8 mouse cellular contexts compared by ENCODE assay signal in genomic region chr11:101963473-101964291, GRCm38 (mm10). TPM values are rescaled to one million over a fixed set of nuclear protein-coding genes. Genes with fewer than 3 reads are reported as not detected.
A peak's percentile ranks its signal among the peaks of the same experiment; 100 is the strongest.
DNase-seq lines count a peak whose midpoint lies in the region; ATAC-seq lines count a peak whose summit lies in the region.

No protein-coding gene starts in this region.

- peak overlapping the region; percentile 59 for H3K4me3 ChIP-seq in kidney, embryonic 16.5 days (ENCODE audit: low read length)
- peak overlapping the region; percentile 66 for H3K4me3 ChIP-seq in forebrain, embryonic 15.5 days
- H3K4me3 ChIP-seq in limb, embryonic 10.5 days: peak overlapping the region; percentile 61

- peak; percentile 22; the same call in 1 of the 2 replicates for ATAC-seq in kidney, embryonic 16.5 days (ENCODE audit: low FRiP score, low TSS enrichment)
- peak; percentile 64; the same call in 1 of the 2 replicates for ATAC-seq in forebrain, embryonic 15.5 days (replicated peaks)

- under 1% methylated on average over 78 of the region's 78 CpGs for WGBS in kidney, embryonic 16.5 days
- WGBS in forebrain, embryonic 15.5 days: under 1% methylated on average over 76 of the region's 78 CpGs
- under 1% methylated on average over 78 of the region's 78 CpGs for WGBS in limb, embryonic 10.5 days

- no peaks in the 10 kb centered on the region for H3K9me3 ChIP-seq in kidney, embryonic 16.5 days (ENCODE audit: low read length)
- H3K9me3 ChIP-seq in forebrain, embryonic 15.5 days: no peaks in the 10 kb centered on the region
- H3K9me3 ChIP-seq in limb, embryonic 10.5 days (replicated peaks): no peaks in the 10 kb centered on the region

- H3K36me3 ChIP-seq in kidney, embryonic 16.5 days (ENCODE audit: insufficient read depth, low read length): no peaks in the 10 kb centered on the region
- H3K36me3 ChIP-seq in forebrain, embryonic 15.5 days: no peaks in the 10 kb centered on the region
- no peaks in the 10 kb centered on the region for H3K36me3 ChIP-seq in limb, embryonic 10.5 days

- H3K27ac ChIP-seq in kidney, embryonic 16.5 days (ENCODE audit: low read length): peak overlapping the region; percentile 28; the same call in 1 of the 2 replicates
- no peak overlapping the region for H3K27ac ChIP-seq in forebrain, embryonic 15.5 days (replicated peaks)
- H3K27ac ChIP-seq in limb, embryonic 10.5 days: peak overlapping the region; percentile 80

- H3K27me3 ChIP-seq in kidney, embryonic 16.5 days (ENCODE audit: insufficient read depth, low read length): peaks cover 62% of the 10 kb centered on the region
- H3K27me3 ChIP-seq in forebrain, embryonic 15.5 days: peaks cover 64% of the 10 kb centered on the region
- H3K27me3 ChIP-seq in limb, embryonic 10.5 days (ENCODE audit: low read depth, poor library complexity, severe bottlenecking): peaks cover 99% of the 10 kb centered on the region

- peak overlapping the region; percentile 93 for H3K4me2 ChIP-seq in kidney, embryonic 16.5 days (replicated peaks; ENCODE audit: low read depth, low read length)
- peak overlapping the region; percentile 98 for H3K4me2 ChIP-seq in forebrain, embryonic 15.5 days (replicated peaks)

- peaks cover 62% of the 10 kb centered on the region for H3K4me1 ChIP-seq in kidney, embryonic 16.5 days (ENCODE audit: insufficient read depth, low read length)
- peaks cover 23% of the 10 kb centered on the region for H3K4me1 ChIP-seq in forebrain, embryonic 15.5 days
- peaks cover 71% of the 10 kb centered on the region for H3K4me1 ChIP-seq in limb, embryonic 10.5 days

- no peak for DNase-seq in kidney, adult 8-10 months
- DNase-seq in adrenal gland, postnatal 25 days: peak; percentile 43
- peak; percentile 76 for DNase-seq in limb, embryonic 10.5 days (ENCODE audit: low spot score)
- DNase-seq in neural tube, embryonic 10.5 days (ENCODE audit: extremely low spot score, low spot score): peak; percentile 79
- DNase-seq in ovary, postnatal 10 days (ENCODE audit: low spot score): no peak
- no peak for DNase-seq in right cerebral cortex, adult 2 months (ENCODE audit: low spot score in 2 of 2)

- H3K9ac ChIP-seq in kidney, embryonic 16.5 days (replicated peaks; ENCODE audit: low read length): peak overlapping the region; percentile 71
- H3K9ac ChIP-seq in forebrain, embryonic 15.5 days (replicated peaks): peak overlapping the region; percentile 55

RNA-seq across cellular contexts. Expression of gene Sost, which starts 3.1 kb away (rescaled TPM):
- polyA plus RNA-seq in kidney, embryonic 16.5 days (2015; fragmentation: Nextera tagmentation; extraction: Ambion mirVana): 0.76 and 0.80 TPM in 2 replicates
- not detected in 2 replicates for total RNA-seq in adrenal gland, postnatal 25 days (2021)
- polyA plus RNA-seq in forebrain, embryonic 15.5 days (2015; fragmentation: Nextera tagmentation; extraction: Ambion mirVana): not detected in 2 replicates
- 1.6 and 1.9 TPM in 2 replicates for polyA plus RNA-seq in limb, embryonic 10.5 days (2016; fragmentation: Nextera tagmentation; extraction: Ambion mirVana)

RNA-seq across cellular contexts. Expression of gene Cfap97d1, which starts 20.4 kb away (rescaled TPM):
- polyA plus RNA-seq in kidney, embryonic 16.5 days (2015; fragmentation: Nextera tagmentation; extraction: Ambion mirVana): not detected in 2 replicates
- total RNA-seq in adrenal gland, postnatal 25 days (2021): not detected in 2 replicates
- polyA plus RNA-seq in forebrain, embryonic 15.5 days (2015; fragmentation: Nextera tagmentation; extraction: Ambion mirVana): not detected in 2 replicates
- not detected in 2 replicates for polyA plus RNA-seq in limb, embryonic 10.5 days (2016; fragmentation: Nextera tagmentation; extraction: Ambion mirVana)

RNA-seq across cellular contexts. Expression of gene Dusp3, which starts 23.1 kb away (rescaled TPM):
- 39.6 and 39.7 TPM in 2 replicates for polyA plus RNA-seq in kidney, embryonic 16.5 days (2015; fragmentation: Nextera tagmentation; extraction: Ambion mirVana)
- total RNA-seq in adrenal gland, postnatal 25 days (2021): 77.9 and 78.9 TPM in 2 replicates
- polyA plus RNA-seq in forebrain, embryonic 15.5 days (2015; fragmentation: Nextera tagmentation; extraction: Ambion mirVana): 11.0 and 13.0 TPM in 2 replicates
- 9.2 TPM in 2 replicates for polyA plus RNA-seq in limb, embryonic 10.5 days (2016; fragmentation: Nextera tagmentation; extraction: Ambion mirVana)

Comparison
In these comparisons a context has a peak if more than half of its experiments do, and no peak if none do; other contexts are left out.
1. DNase-seq: peak in adrenal gland, postnatal 25 days (single experiment), limb, embryonic 10.5 days (single experiment) and neural tube, embryonic 10.5 days (single experiment); none in kidney, adult 8-10 months (0 of 2), ovary, postnatal 10 days (single experiment) and right cerebral cortex, adult 2 months (0 of 2).
2. Peak in every context shown above with its lines, with median percentiles within 50 percentile points of each other: H3K4me3 ChIP-seq.